Mouse (Mus musculus): Measurements from ENCODE around the gene Gm49510.

Gene Gm49510

GRCm38 (mm10) chr15:78947657-78948056, 48.2 kb downstream of the Gm49510 start, which contains the start of gene Triobp:
Triobp (plus strand) TSS chr15:78947724.
- no peak for DNase-seq (ENCODE audit: low read depth)

- DNase-seq (ENCODE audit: low read depth), result no peak
Measured at GRCm38 (mm10) chr15:78948152-78948725, 48.8 kb downstream of the Gm49510 start.

GRCm38 (mm10) chr15:78948883-78949282, 49.4 kb downstream of the Gm49510 start:
- no peak for DNase-seq (ENCODE audit: low read depth)

- DNase-seq (ENCODE audit: low read depth), result no peak
Measured at GRCm38 (mm10) chr15:78955663-78956062, 56.2 kb downstream of the Gm49510 start.

GRCm38 (mm10) chr15:78956351-78956750, 56.9 kb downstream of the Gm49510 start:
- DNase-seq (ENCODE audit: low read depth), result peak; percentile 63

- no peak for DNase-seq (ENCODE audit: low read depth)
Measured at GRCm38 (mm10) chr15:78957021-78957420, 57.6 kb downstream of the Gm49510 start.

- no peak for DNase-seq (ENCODE audit: low read depth)
Measured at GRCm38 (mm10) chr15:78959537-78959936, 60.1 kb downstream of the Gm49510 start.

GRCm38 (mm10) chr15:78960088-78960487, 60.6 kb downstream of the Gm49510 start:
- DNase-seq (ENCODE audit: low read depth), result no peak

GRCm38 (mm10) chr15:78962885-78963284, 63.4 kb downstream of the Gm49510 start:
- DNase-seq (ENCODE audit: low read depth), result peak; percentile 57
